Mouse (Mus musculus) CD8-positive naive resting alpha-beta T cell, adult 2 months (primary cell): Measurements from ENCODE around the gene Ppm1j.

Experiments
- DNase-seq, 2 experiments: peaks; one replicate each; pipeline ENCODE4 v3.0.0; 2022; ENCODE audit warnings: low read depth in 2 of 2, low spot score in 2 of 2

The Ppm1j gene

GRCm38 (mm10) chr3:104782061-104782681 is 1.3 kb downstream of the Ppm1j start:
- DNase-seq = no peak

GRCm38 (mm10) chr3:104783971-104784500 is 3.2 kb downstream of the Ppm1j start:
- no peak for DNase-seq

GRCm38 (mm10) chr3:104785284-104785683 is 4.4 kb downstream of the Ppm1j start:
- no peak for DNase-seq

GRCm38 (mm10) chr3:104788075-104788474 is 7.2 kb downstream of the Ppm1j start, which contains the start of gene Rhoc:
Gene Rhoc, plus strand, starts transcription at chr3:104788375.
- DNase-seq = no peak

GRCm38 (mm10) chr3:104788561-104789311 is 7.9 kb downstream of the Ppm1j start:
- no peak for DNase-seq

GRCm38 (mm10) chr3:104789312-104789605 is 8.4 kb downstream of the Ppm1j start:
- no peak for DNase-seq

GRCm38 (mm10) chr3:104789822-104790221 is 9.0 kb downstream of the Ppm1j start:
- no peak for DNase-seq

GRCm38 (mm10) chr3:104790401-104790937 is 9.6 kb downstream of the Ppm1j start:
- DNase-seq = no peak

GRCm38 (mm10) chr3:104791017-104791416 is 10.2 kb downstream of the Ppm1j start:
- DNase-seq = no peak

GRCm38 (mm10) chr3:104791671-104792070 is 10.8 kb downstream of the Ppm1j start:
- no peak for DNase-seq

GRCm38 (mm10) chr3:104792360-104793270 is 11.8 kb downstream of the Ppm1j start:
- no peak for DNase-seq

GRCm38 (mm10) chr3:104793871-104794828 is 13.3 kb downstream of the Ppm1j start:
- DNase-seq = peak in 1 of 2 experiments; percentile 29

GRCm38 (mm10) chr3:104794953-104795470 is 14.2 kb downstream of the Ppm1j start:
- DNase-seq = no peak

GRCm38 (mm10) chr3:104795661-104796340 is 14.9 kb downstream of the Ppm1j start:
- DNase-seq = no peak

- DNase-seq = peak in 1 of 2 experiments; percentile 29
Observed at GRCm38 (mm10) chr3:104796430-104797082, 15.7 kb downstream of the Ppm1j start.

GRCm38 (mm10) chr3:104800681-104801080 is 19.8 kb downstream of the Ppm1j start:
- no peak for DNase-seq

GRCm38 (mm10) chr3:104801481-104801880 is 20.6 kb downstream of the Ppm1j start:
- DNase-seq = no peak

GRCm38 (mm10) chr3:104804312-104804711 is 23.5 kb downstream of the Ppm1j start:
- DNase-seq = no peak

- no peak for DNase-seq
Observed at GRCm38 (mm10) chr3:104805539-104805938, 24.7 kb downstream of the Ppm1j start.
